Mouse (Mus musculus) myocyte (in vitro differentiated cells): ENCODE data around the gene Actn4.
"Not testable (repeated sequence)": the region's sequence is repeated elsewhere in the genome, so short reads cannot be mapped to it uniquely, and the experiment has no call there.

ENCODE experiments used
- E2F4 ChIP-seq: IDR thresholded peaks from one replicate; pipeline ENCODE4 v1.6.1; 2011; ENCODE audit warnings: mild to moderate bottlenecking, control low read depth, moderate library complexity; ENCODE audit not compliant: insufficient read depth
- MAX ChIP-seq: IDR thresholded peaks from one replicate; pipeline ENCODE4 v1.6.1; 2011; ENCODE audit warnings: low read depth, mild to moderate bottlenecking, control low read depth
- MYOD1 ChIP-seq, 3 experiments: IDR thresholded peaks; one replicate each; pipeline ENCODE4 v1.6.1; 2011; ENCODE audit warnings: control low read depth in 2 of 3, low read depth in 2 of 3, mild to moderate bottlenecking in 2 of 3, moderate library complexity in 1 of 3; ENCODE audit not compliant: insufficient read length in 2 of 3, control insufficient read depth in 1 of 3
- MYOG ChIP-seq, 3 experiments: IDR thresholded peaks; one replicate each; pipeline ENCODE4 v1.6.1; 2011; ENCODE audit warnings: control low read depth in 2 of 3, low read depth in 2 of 3, mild to moderate bottlenecking in 2 of 3; ENCODE audit not compliant: insufficient read length in 2 of 3, control insufficient read depth in 1 of 3, insufficient read depth in 1 of 3
- POLR2A ChIP-seq: IDR thresholded peaks from one replicate; pipeline ENCODE4 v1.6.1; 2011; ENCODE audit warnings: low read depth, mild to moderate bottlenecking, control low read depth, moderate library complexity; ENCODE audit not compliant: insufficient read length
- POLR2AphosphoS2 ChIP-seq: IDR thresholded peaks from one replicate; pipeline ENCODE4 v1.6.1; 2011; ENCODE audit warnings: low read depth, control low read depth; ENCODE audit not compliant: insufficient read length
- REST ChIP-seq: IDR thresholded peaks from one replicate; pipeline ENCODE4 v1.6.1; 2011; ENCODE audit warnings: mild to moderate bottlenecking, control low read depth, moderate library complexity; ENCODE audit not compliant: insufficient read depth, insufficient read length
- SRF ChIP-seq: IDR thresholded peaks from one replicate; pipeline ENCODE4 v1.6.1; 2011; ENCODE audit warnings: low read depth; ENCODE audit not compliant: control insufficient read depth, insufficient read length
- TCF12 ChIP-seq: IDR thresholded peaks from one replicate; pipeline ENCODE4 v1.6.1; 2011; ENCODE audit warnings: mild to moderate bottlenecking, control low read depth; ENCODE audit not compliant: poor library complexity, insufficient read depth, severe bottlenecking
- TCF3 ChIP-seq: IDR thresholded peaks from one replicate; pipeline ENCODE4 v1.6.1; 2011; ENCODE audit warnings: low read depth, control low read depth; ENCODE audit not compliant: insufficient read length
- USF1 ChIP-seq: IDR thresholded peaks from one replicate; pipeline ENCODE4 v1.6.1; 2011; ENCODE audit warnings: low read depth, mild to moderate bottlenecking, control low read depth, moderate library complexity

GRCm38 (mm10) chr7:28867508-28868340 lies 94.4 kb downstream of the Actn4 start:
- TF ChIP-seq TCF12; POLR2A; SRF; USF1; E2F4; MYOD1 (IDR thresholded peaks at IDR 0.05; ENCODE audit: control insufficient read depth in 1 of 3, insufficient read length in 2 of 3, low read depth in 2 of 3); MAX; POLR2AphosphoS2; MYOG (IDR thresholded peaks at IDR 0.05; ENCODE audit: control insufficient read depth in 1 of 3, insufficient read depth in 1 of 3, insufficient read length in 2 of 3, low read depth in 2 of 3); TCF3; REST: not testable (repeated sequence)
